Mouse (Mus musculus): ENCODE results near the gene S100pbp. TPM values are rescaled to one million over a fixed set of nuclear protein-coding genes. Genes with fewer than 3 reads are reported as not detected.

The S100pbp gene
- polyA plus RNA-seq (2012; rRNA removed): 19.8 and 21.7 TPM in 2 replicates

- DNase-seq (ENCODE audit: low spot score): peak; percentile 89
Observed at GRCm38 (mm10) chr4:129189542-129190519, at the start of gene S100pbp, which contains the start of gene Yars. Gene S100pbp, minus strand, starts transcription at chr4:129189727. Gene Yars, plus strand, starts transcription at chr4:129189760.

- DNase-seq (ENCODE audit: low spot score): peak; percentile 68
Observed at GRCm38 (mm10) chr4:129239075-129239474, 49.5 kb upstream of the S100pbp start.

- no peak for DNase-seq (ENCODE audit: low spot score)
Observed at GRCm38 (mm10) chr4:129238579-129239016, 49.1 kb upstream of the S100pbp start.

GRCm38 (mm10) chr4:129237843-129238441 lies 48.4 kb upstream of the S100pbp start:
- DNase-seq (ENCODE audit: low spot score): no peak

GRCm38 (mm10) chr4:129236236-129236813 lies 46.8 kb upstream of the S100pbp start:
- DNase-seq (ENCODE audit: low spot score): no peak

GRCm38 (mm10) chr4:129235147-129235546 lies 45.6 kb upstream of the S100pbp start:
- DNase-seq (ENCODE audit: low spot score): no peak

- DNase-seq (ENCODE audit: low spot score): no peak
Observed at GRCm38 (mm10) chr4:129234488-129234887, 45.0 kb upstream of the S100pbp start.

GRCm38 (mm10) chr4:129232561-129233360 lies 43.2 kb upstream of the S100pbp start:
- DNase-seq (ENCODE audit: low spot score): no peak

GRCm38 (mm10) chr4:129231594-129232450 lies 42.3 kb upstream of the S100pbp start:
- DNase-seq (ENCODE audit: low spot score): peak; percentile 70

GRCm38 (mm10) chr4:129230926-129231325 lies 41.4 kb upstream of the S100pbp start:
- DNase-seq (ENCODE audit: low spot score): no peak

- DNase-seq (ENCODE audit: low spot score): no peak
Observed at GRCm38 (mm10) chr4:129227985-129228381, 38.5 kb upstream of the S100pbp start.

- no peak for DNase-seq (ENCODE audit: low spot score)
Observed at GRCm38 (mm10) chr4:129227170-129227984, 37.9 kb upstream of the S100pbp start.

GRCm38 (mm10) chr4:129226441-129226963 lies 37.0 kb upstream of the S100pbp start:
- no peak for DNase-seq (ENCODE audit: low spot score)

- DNase-seq (ENCODE audit: low spot score): no peak
Observed at GRCm38 (mm10) chr4:129225315-129225714, 35.8 kb upstream of the S100pbp start.

- no peak for DNase-seq (ENCODE audit: low spot score)
Observed at GRCm38 (mm10) chr4:129223421-129224281, 34.1 kb upstream of the S100pbp start.

GRCm38 (mm10) chr4:129222019-129222925 lies 32.7 kb upstream of the S100pbp start:
- DNase-seq (ENCODE audit: low spot score): no peak
